Mouse (Mus musculus): ENCODE measurements at regions not wholly inside any gene's neighbourhood (a gene's known extent, or its start where the extent isn't known, plus 50 kb on each side); places are given as distances from the start of the nearest gene placed in this dataset.

GRCm38 (mm10) chr8:78002071-78002470, 211.0 kb upstream of the Ttc29 start:
- Histone ChIP-seq H3K4me1 (ENCODE audit: control insufficient read depth, insufficient read depth, low read length) (no peaks in the 10 kb centered on the region), H3K27ac (ENCODE audit: insufficient read depth, low read length) (no peak overlapping the region), H3K36me3 (ENCODE audit: control insufficient read depth, insufficient read depth, low read length, poor library complexity, severe bottlenecking) (no peaks in the 10 kb centered on the region), H3K4me3 (ENCODE audit: low read depth, low read length) (no peak overlapping the region), H3K9me3 (replicated peaks; ENCODE audit: control insufficient read depth, insufficient read depth, low read length, poor library complexity, severe bottlenecking) (0 out of 2 replicates have a peak, but pooled peaks cover under 1% of the 10 kb centered on the region), H3K27me3 (ENCODE audit: control insufficient read depth, insufficient read depth, low read length, poor library complexity, severe bottlenecking) (no peaks in the 10 kb centered on the region), H3K9ac (ENCODE audit: low read depth, poor library complexity, severe bottlenecking) (no peak overlapping the region)
- TF ChIP-seq CTCF (IDR thresholded peaks at IDR 0.05; ENCODE audit: low read depth, low read length) (no peak), EP300 (IDR thresholded peaks at IDR 0.05; ENCODE audit: insufficient read depth, low read depth, low read length) (no peak), POLR2A (IDR thresholded peaks at IDR 0.05; ENCODE audit: insufficient read depth, low read length) (no peak)

GRCm38 (mm10) chr8:78003888-78004543, 209.1 kb upstream of the Ttc29 start:
- Histone ChIP-seq H3K27me3 (ENCODE audit: control insufficient read depth, insufficient read depth, low read length, poor library complexity, severe bottlenecking) (no peaks in the 10 kb centered on the region), H3K4me1 (ENCODE audit: control insufficient read depth, insufficient read depth, low read length) (no peaks in the 10 kb centered on the region), H3K27ac (ENCODE audit: insufficient read depth, low read length) (no peak overlapping the region), H3K36me3 (ENCODE audit: control insufficient read depth, insufficient read depth, low read length, poor library complexity, severe bottlenecking) (no peaks in the 10 kb centered on the region), H3K9ac (ENCODE audit: low read depth, poor library complexity, severe bottlenecking) (no peak overlapping the region), H3K9me3 (replicated peaks; ENCODE audit: control insufficient read depth, insufficient read depth, low read length, poor library complexity, severe bottlenecking) (0 out of 2 replicates have a peak, but pooled peaks cover 2% of the 10 kb centered on the region), H3K4me3 (ENCODE audit: low read depth, low read length) (no peak overlapping the region)
- peak; percentile 72 for TF ChIP-seq CTCF (IDR thresholded peaks at IDR 0.05; ENCODE audit: low read depth, low read length)
- TF ChIP-seq EP300 (IDR thresholded peaks at IDR 0.05; ENCODE audit: insufficient read depth, low read depth, low read length), result no peak

GRCm38 (mm10) chr8:78004891-78005290, 208.2 kb upstream of the Ttc29 start:
- no peak for TF ChIP-seq CTCF (IDR thresholded peaks at IDR 0.05; ENCODE audit: low read depth, low read length)
- TF ChIP-seq EP300 (IDR thresholded peaks at IDR 0.05; ENCODE audit: insufficient read depth, low read depth, low read length), result no peak
- no peak for TF ChIP-seq POLR2A (IDR thresholded peaks at IDR 0.05; ENCODE audit: insufficient read depth, low read length)
- Histone ChIP-seq H3K27me3 (ENCODE audit: control insufficient read depth, insufficient read depth, low read length, poor library complexity, severe bottlenecking) (no peaks in the 10 kb centered on the region), H3K9me3 (replicated peaks; ENCODE audit: control insufficient read depth, insufficient read depth, low read length, poor library complexity, severe bottlenecking) (0 out of 2 replicates have a peak, but pooled peaks cover 2% of the 10 kb centered on the region), H3K36me3 (ENCODE audit: control insufficient read depth, insufficient read depth, low read length, poor library complexity, severe bottlenecking) (no peaks in the 10 kb centered on the region), H3K9ac (ENCODE audit: low read depth, poor library complexity, severe bottlenecking) (no peak overlapping the region), H3K4me1 (ENCODE audit: control insufficient read depth, insufficient read depth, low read length) (no peaks in the 10 kb centered on the region), H3K27ac (ENCODE audit: insufficient read depth, low read length) (no peak overlapping the region), H3K4me3 (ENCODE audit: low read depth, low read length) (no peak overlapping the region)

- no peak for TF ChIP-seq POLR2A (IDR thresholded peaks at IDR 0.05; ENCODE audit: insufficient read depth, low read length)
- no peak for TF ChIP-seq EP300 (IDR thresholded peaks at IDR 0.05; ENCODE audit: insufficient read depth, low read depth, low read length)
- TF ChIP-seq CTCF (IDR thresholded peaks at IDR 0.05; ENCODE audit: low read depth, low read length), result no peak
- no peaks in the 10 kb centered on the region for H3K4me1 ChIP-seq (ENCODE audit: control insufficient read depth, insufficient read depth, low read length)
- H3K36me3 ChIP-seq (ENCODE audit: control insufficient read depth, insufficient read depth, low read length, poor library complexity, severe bottlenecking), result no peaks in the 10 kb centered on the region
- no peak overlapping the region for H3K9ac ChIP-seq (ENCODE audit: low read depth, poor library complexity, severe bottlenecking)
- no peak overlapping the region for H3K4me3 ChIP-seq (ENCODE audit: low read depth, low read length)
- H3K27ac ChIP-seq (ENCODE audit: insufficient read depth, low read length), result 0 out of 2 replicates have a peak overlapping the region, but pooled peaks have one; percentile 6
- H3K9me3 ChIP-seq (replicated peaks; ENCODE audit: control insufficient read depth, insufficient read depth, low read length, poor library complexity, severe bottlenecking), result peaks cover 34% of the 10 kb centered on the region
- H3K27me3 ChIP-seq (ENCODE audit: control insufficient read depth, insufficient read depth, low read length, poor library complexity, severe bottlenecking), result no peaks in the 10 kb centered on the region
These were observed 200.0 kb upstream of the Ttc29 start for GRCm38 (mm10) chr8:78013101-78013500.

GRCm38 (mm10) chr8:78018430-78019180, 194.5 kb upstream of the Ttc29 start:
- H3K9ac ChIP-seq (ENCODE audit: low read depth, poor library complexity, severe bottlenecking), result no peak overlapping the region
- H3K9me3 ChIP-seq (replicated peaks; ENCODE audit: control insufficient read depth, insufficient read depth, low read length, poor library complexity, severe bottlenecking), result peaks cover 21% of the 10 kb centered on the region
- no peaks in the 10 kb centered on the region for H3K36me3 ChIP-seq (ENCODE audit: control insufficient read depth, insufficient read depth, low read length, poor library complexity, severe bottlenecking)
- peaks cover 4% of the 10 kb centered on the region for H3K4me1 ChIP-seq (ENCODE audit: control insufficient read depth, insufficient read depth, low read length)
- 0 out of 2 replicates have a peak overlapping the region, but pooled peaks have one; percentile 28 for H3K27ac ChIP-seq (ENCODE audit: insufficient read depth, low read length)
- H3K4me3 ChIP-seq (ENCODE audit: low read depth, low read length), result no peak overlapping the region
- TF ChIP-seq CTCF (IDR thresholded peaks at IDR 0.05; ENCODE audit: low read depth, low read length) (no peak), POLR2A (IDR thresholded peaks at IDR 0.05; ENCODE audit: insufficient read depth, low read length) (no peak), EP300 (IDR thresholded peaks at IDR 0.05; ENCODE audit: insufficient read depth, low read depth, low read length) (no peak)
- H3K27me3 ChIP-seq (ENCODE audit: control insufficient read depth, insufficient read depth, low read length, poor library complexity, severe bottlenecking), result no peaks in the 10 kb centered on the region; the same call in 1 of the 2 replicates

GRCm38 (mm10) chr8:78021473-78021872, 191.6 kb upstream of the Ttc29 start:
- Histone ChIP-seq H3K4me3 (ENCODE audit: low read depth, low read length) (no peak overlapping the region), H3K9me3 (replicated peaks; ENCODE audit: control insufficient read depth, insufficient read depth, low read length, poor library complexity, severe bottlenecking) (no peaks in the 10 kb centered on the region), H3K27me3 (ENCODE audit: control insufficient read depth, insufficient read depth, low read length, poor library complexity, severe bottlenecking) (no peaks in the 10 kb centered on the region; the same call in 1 of the 2 replicates), H3K36me3 (ENCODE audit: control insufficient read depth, insufficient read depth, low read length, poor library complexity, severe bottlenecking) (no peaks in the 10 kb centered on the region), H3K9ac (ENCODE audit: low read depth, poor library complexity, severe bottlenecking) (no peak overlapping the region), H3K27ac (ENCODE audit: insufficient read depth, low read length) (no peak overlapping the region), H3K4me1 (ENCODE audit: control insufficient read depth, insufficient read depth, low read length) (peaks cover 4% of the 10 kb centered on the region)
- TF ChIP-seq CTCF (IDR thresholded peaks at IDR 0.05; ENCODE audit: low read depth, low read length) (no peak), EP300 (IDR thresholded peaks at IDR 0.05; ENCODE audit: insufficient read depth, low read depth, low read length) (no peak), POLR2A (IDR thresholded peaks at IDR 0.05; ENCODE audit: insufficient read depth, low read length) (no peak)

Measured in ES-Bruce4 (cell line).